Mouse (Mus musculus) midbrain, embryonic 15.5 days (tissue): ENCODE measurements around the gene Pes1. TPM values are rescaled to one million over a fixed set of nuclear protein-coding genes. Genes with fewer than 3 reads are reported as not detected.
"Not testable (repeated sequence)": the region's sequence is repeated elsewhere in the genome, so short reads cannot be mapped to it uniquely, and the experiment has no call there.

Experiments
- ATAC-seq: fragments of 200-750 bp; cut with Nextera tagmentation; replicated peaks from 2 replicates; pipeline ENCODE4 v1.8.0; 2017; ENCODE audit warnings: moderate TSS enrichment
- H3K27ac ChIP-seq: fragments of 300-500 bp; sonication (generic); 2 replicates; pipeline ENCODE4 v1.5.1; 2015; ENCODE audit warnings: mild to moderate bottlenecking, inconsistent platforms
- H3K27me3 ChIP-seq: fragments of 300-500 bp; sonication (generic); replicated peaks from 2 replicates; pipeline ENCODE4 v1.6.1; 2015; ENCODE audit warnings: inconsistent platforms
- H3K36me3 ChIP-seq: fragments of 300-500 bp; sonication (generic); replicated peaks from 2 replicates; pipeline ENCODE4 v1.6.1; 2015; ENCODE audit warnings: inconsistent platforms
- H3K4me1 ChIP-seq: fragments of 300-500 bp; sonication (generic); 2 replicates; pipeline ENCODE4 v1.6.1; 2015; ENCODE audit warnings: inconsistent platforms
- H3K4me2 ChIP-seq: fragments of 300-500 bp; sonication (generic); 2 replicates; pipeline ENCODE4 v1.6.1; 2015; ENCODE audit warnings: inconsistent platforms, mild to moderate bottlenecking, moderate library complexity
- H3K4me3 ChIP-seq: fragments of 300-500 bp; sonication (generic); 2 replicates; pipeline ENCODE4 v1.5.1; 2015; ENCODE audit warnings: mild to moderate bottlenecking, inconsistent platforms
- H3K9ac ChIP-seq: fragments of 300-500 bp; sonication (generic); 2 replicates; pipeline ENCODE4 v1.6.1; 2015; ENCODE audit warnings: mild to moderate bottlenecking, inconsistent platforms
- H3K9me3 ChIP-seq: fragments of 300-500 bp; sonication (generic); 2 replicates; pipeline ENCODE4 v1.6.1; 2016; ENCODE audit warnings: inconsistent platforms
- WGBS: fragments of 180-500 bp; shearing (Covaris S2); methylation state at CpG from one replicate; pipeline ENCODE4 v1.1.7; 2015; ENCODE audit warnings: mixed read lengths; 5-methylcytosine and 5-hydroxymethylcytosine counted together
- polyA plus RNA-seq: library from polyadenylated mRNA; unstranded; fragments of >200 nt; fragmentation: Nextera tagmentation; extraction: Ambion mirVana; gene quantifications from 2 replicates; pipeline ENCODE4 v1.2.1, GENCODE M21; 2015

Gene Pes1
- polyA plus RNA-seq, 1 experiment from 2014 or later, result 60.1 TPM

DNA sequence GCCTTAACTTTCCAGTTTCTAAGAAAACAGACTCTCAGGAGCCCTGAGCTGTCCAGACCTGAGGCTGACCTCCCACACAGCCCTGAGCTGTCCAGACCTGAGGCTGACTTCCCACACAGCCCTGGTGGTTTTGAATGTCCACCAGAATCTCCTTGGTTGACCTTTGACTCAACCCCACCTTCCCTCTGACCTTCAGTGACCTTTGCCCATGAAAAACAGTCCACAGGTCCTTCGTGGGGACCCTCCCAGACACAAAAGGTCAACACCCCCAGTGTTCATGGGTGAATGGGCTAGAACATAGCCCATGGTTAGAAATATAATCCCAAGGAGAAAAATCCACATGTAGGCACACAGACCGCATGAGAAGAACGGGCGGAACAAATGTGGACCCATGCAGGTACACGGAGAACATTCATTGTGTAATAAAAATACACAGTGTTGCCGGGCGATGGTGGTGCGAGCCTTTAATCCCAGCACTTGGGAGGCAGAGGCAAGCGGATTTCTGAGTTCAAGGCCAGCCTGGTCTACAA lies 30.0 kb upstream of the Pes1 start:
- Histone ChIP-seq H3K27ac (no peak overlapping the region), H3K36me3 (no peaks in the 10 kb centered on the region), H3K9me3 (no peaks in the 10 kb centered on the region), H3K4me3 (no peak overlapping the region), H3K9ac (no peak overlapping the region), H3K4me2 (no peak overlapping the region), H3K4me1 (peaks cover 16% of the 10 kb centered on the region), H3K27me3 (no peaks in the 10 kb centered on the region)
- 81% methylated on average over 9 of the region's 9 CpGs for WGBS
- no peak for ATAC-seq

DNA sequence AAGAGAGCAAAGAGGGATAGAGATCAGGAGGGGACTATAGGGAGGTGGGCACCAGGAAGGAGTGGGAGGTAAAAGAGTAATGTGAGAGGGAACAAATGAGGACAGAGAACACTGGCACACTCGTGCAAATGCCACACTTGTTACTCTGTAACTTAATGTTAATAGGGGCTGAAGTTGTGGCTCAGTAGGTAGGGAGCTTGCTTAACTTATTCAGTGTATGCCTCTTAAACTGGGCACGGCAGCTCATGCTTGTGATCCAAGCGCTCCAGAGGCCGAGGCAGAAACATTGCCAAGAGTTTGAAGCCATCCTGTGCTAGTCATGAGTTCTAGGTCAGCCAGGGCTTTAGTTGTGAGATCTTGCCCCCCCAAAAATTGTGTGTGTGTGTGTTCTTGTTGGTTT lies 28.6 kb upstream of the Pes1 start:
- Histone ChIP-seq H3K4me1 (peaks cover 16% of the 10 kb centered on the region), H3K9me3 (no peaks in the 10 kb centered on the region), H3K27me3 (no peaks in the 10 kb centered on the region), H3K4me3 (no peak overlapping the region), H3K9ac (no peak overlapping the region), H3K36me3 (no peaks in the 10 kb centered on the region), H3K4me2 (no peak overlapping the region), H3K27ac (no peak overlapping the region)
- no peak for ATAC-seq
- 80% methylated on average over 4 of the region's 4 CpGs for WGBS

DNA sequence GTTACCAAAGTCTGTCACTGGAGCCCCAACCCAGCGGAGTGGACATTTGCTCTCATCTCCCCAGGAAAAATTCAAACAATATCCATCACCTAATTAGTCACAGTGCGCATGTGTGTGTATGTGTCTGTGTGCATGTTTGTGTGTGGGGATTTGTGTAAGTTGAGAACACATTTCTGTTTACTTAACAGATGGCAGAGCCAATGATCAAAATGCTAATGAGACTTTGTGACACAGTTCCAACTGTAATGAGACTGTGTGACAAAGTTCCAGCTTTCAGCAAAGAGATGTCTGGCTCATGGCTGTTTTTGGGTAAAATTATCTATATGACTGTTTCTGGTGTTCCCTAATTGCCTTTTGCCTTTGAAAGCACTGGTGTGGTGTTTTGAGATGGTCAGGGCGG lies 27.5 kb upstream of the Pes1 start:
- Histone ChIP-seq H3K9me3 (no peaks in the 10 kb centered on the region), H3K36me3 (no peaks in the 10 kb centered on the region), H3K27ac (no peak overlapping the region), H3K4me3 (no peak overlapping the region), H3K4me1 (peaks cover 10% of the 10 kb centered on the region), H3K27me3 (no peaks in the 10 kb centered on the region), H3K9ac (no peak overlapping the region), H3K4me2 (no peak overlapping the region)
- ATAC-seq, result no peak
- 92% methylated on average over 3 of the region's 3 CpGs for WGBS

DNA sequence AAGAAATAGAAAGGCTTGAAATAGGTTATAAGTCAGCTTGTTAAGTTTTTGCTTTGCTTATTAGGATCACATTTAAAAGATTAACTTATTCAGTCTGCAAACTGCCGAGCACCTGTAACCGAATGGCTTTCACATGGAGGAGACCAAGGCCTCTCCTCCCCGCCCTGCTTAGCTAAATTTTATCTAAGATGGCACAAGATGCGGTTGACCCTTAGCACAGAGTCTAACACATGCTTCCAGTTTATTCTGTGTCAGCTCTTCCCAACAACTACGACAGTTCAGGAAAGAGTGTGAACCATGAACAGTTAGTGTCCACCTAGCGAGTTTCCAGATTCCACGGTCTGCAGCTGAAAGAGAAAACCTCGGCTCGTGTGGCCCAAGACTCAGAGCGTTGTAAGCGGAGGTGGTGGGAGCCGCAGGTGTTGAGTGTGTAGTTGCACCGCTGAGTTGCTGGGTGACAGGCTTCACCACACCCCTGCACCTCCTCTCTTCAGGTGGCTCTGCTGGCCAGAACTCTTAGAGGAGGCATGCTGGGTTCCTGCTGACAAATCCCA lies 26.4 kb upstream of the Pes1 start:
- H3K9ac ChIP-seq, result no peak overlapping the region
- no peaks in the 10 kb centered on the region for H3K4me1 ChIP-seq
- no peaks in the 10 kb centered on the region for H3K9me3 ChIP-seq
- H3K4me2 ChIP-seq, result no peak overlapping the region
- no peaks in the 10 kb centered on the region for H3K27me3 ChIP-seq
- no peaks in the 10 kb centered on the region for H3K36me3 ChIP-seq
- 80% methylated on average over 13 of the region's 13 CpGs for WGBS
- ATAC-seq, result no peak
- H3K27ac ChIP-seq, result no peak overlapping the region
- H3K4me3 ChIP-seq, result no peak overlapping the region

DNA sequence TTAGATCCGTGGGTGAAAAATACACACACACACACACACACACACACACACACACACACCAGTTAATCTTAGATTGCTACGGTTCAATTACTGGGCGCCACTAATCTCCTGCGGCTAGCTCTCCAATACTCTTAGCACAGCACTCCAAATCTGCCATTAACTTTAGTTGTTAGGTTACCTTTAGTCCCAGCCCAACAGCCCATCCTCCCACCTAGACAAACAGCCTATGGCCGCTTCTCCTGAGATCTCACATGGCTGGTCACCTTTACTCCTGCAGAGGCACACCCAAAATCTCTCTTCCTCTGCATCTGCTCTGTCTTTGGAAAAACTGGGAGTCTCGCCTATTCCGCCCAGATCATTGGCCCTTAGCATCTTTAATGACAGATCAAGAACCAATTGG lies 22.4 kb upstream of the Pes1 start:
- Histone ChIP-seq H3K4me2 (no peak overlapping the region), H3K36me3 (no peaks in the 10 kb centered on the region), H3K27ac (no peak overlapping the region), H3K27me3 (no peaks in the 10 kb centered on the region), H3K4me1 (no peaks in the 10 kb centered on the region), H3K9me3 (no peaks in the 10 kb centered on the region), H3K4me3 (no peak overlapping the region), H3K9ac (no peak overlapping the region)
- no peak for ATAC-seq
- 82% methylated on average over 7 of the region's 7 CpGs for WGBS

DNA sequence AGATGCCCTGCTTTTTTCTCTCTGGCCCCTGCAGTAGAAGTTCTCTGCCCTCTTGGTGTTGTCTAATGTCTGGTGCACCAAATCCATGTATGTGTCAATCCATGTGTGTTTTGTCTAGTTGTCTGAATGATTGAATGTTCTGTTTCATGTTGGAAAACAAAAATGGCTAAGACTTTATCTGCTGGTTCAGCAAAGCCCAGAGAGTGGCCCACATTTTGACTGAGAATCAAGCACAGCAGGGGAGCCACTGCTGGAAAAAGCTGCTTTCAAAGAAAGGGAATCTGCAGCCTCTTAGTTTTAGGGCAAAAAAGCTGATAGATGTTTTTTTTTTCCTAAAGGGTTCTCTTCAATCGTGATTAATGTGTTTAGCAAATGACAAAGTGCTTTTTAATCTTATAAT lies 17.4 kb upstream of the Pes1 start:
- H3K9ac ChIP-seq, result no peak overlapping the region
- H3K27ac ChIP-seq, result no peak overlapping the region
- 12% methylated on average over 1 of the region's 1 CpGs for WGBS
- no peaks in the 10 kb centered on the region for H3K36me3 ChIP-seq
- H3K4me1 ChIP-seq, result no peaks in the 10 kb centered on the region
- H3K4me2 ChIP-seq, result no peak overlapping the region
- no peak for ATAC-seq
- H3K9me3 ChIP-seq, result no peaks in the 10 kb centered on the region
- H3K27me3 ChIP-seq, result no peaks in the 10 kb centered on the region
- no peak overlapping the region for H3K4me3 ChIP-seq

DNA sequence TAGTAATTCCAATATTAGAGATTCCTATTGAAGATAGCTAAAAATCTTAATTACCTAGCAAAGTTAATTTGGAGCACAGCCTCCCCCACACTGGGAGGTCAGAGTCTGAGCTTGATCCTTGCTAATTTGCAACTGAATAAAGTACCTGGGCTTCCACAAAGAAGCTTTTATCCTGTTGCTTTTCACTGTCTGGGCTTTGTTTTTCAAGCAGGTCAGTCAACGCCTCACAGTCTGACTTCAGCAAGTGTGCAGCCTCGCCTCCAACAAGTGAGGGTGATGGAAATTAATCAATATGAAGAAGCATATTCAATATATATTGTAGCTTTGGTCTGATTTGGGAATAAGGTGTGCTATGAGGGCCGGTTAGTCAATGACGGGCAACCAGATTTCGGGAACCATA lies 8.9 kb upstream of the Pes1 start:
- not testable (repeated sequence) for H3K4me1 ChIP-seq, H3K4me3 ChIP-seq, H3K27me3 ChIP-seq, H3K9me3 ChIP-seq, H3K4me2 ChIP-seq, ATAC-seq, H3K36me3 ChIP-seq, H3K27ac ChIP-seq, H3K9ac ChIP-seq
- WGBS, result 79% methylated on average over 5 of the region's 5 CpGs

DNA sequence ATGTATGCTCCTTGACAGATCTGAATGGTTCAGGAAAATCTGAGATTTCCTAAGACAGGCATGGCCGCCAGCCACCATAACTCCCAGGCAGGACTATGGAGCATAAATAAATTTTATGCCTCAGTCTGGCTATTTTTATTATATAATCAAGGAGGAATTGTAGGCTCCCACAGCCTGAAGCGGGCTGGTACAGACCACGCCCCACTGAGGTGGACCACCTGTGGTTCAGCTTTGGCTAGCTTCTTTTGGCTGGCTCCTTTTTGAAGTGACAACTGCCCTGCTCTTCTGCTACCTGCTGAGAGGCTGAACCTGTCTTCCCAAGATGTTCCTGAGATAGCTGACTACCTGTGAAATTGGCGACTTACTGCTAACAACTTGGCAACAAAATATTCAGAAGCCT lies 8.4 kb upstream of the Pes1 start:
- H3K27me3 ChIP-seq, H3K27ac ChIP-seq, H3K4me1 ChIP-seq, H3K4me3 ChIP-seq, ATAC-seq, H3K4me2 ChIP-seq, H3K9me3 ChIP-seq, H3K36me3 ChIP-seq, H3K9ac ChIP-seq: not testable (repeated sequence)
- WGBS, result 74% methylated on average over 4 of the region's 4 CpGs

DNA sequence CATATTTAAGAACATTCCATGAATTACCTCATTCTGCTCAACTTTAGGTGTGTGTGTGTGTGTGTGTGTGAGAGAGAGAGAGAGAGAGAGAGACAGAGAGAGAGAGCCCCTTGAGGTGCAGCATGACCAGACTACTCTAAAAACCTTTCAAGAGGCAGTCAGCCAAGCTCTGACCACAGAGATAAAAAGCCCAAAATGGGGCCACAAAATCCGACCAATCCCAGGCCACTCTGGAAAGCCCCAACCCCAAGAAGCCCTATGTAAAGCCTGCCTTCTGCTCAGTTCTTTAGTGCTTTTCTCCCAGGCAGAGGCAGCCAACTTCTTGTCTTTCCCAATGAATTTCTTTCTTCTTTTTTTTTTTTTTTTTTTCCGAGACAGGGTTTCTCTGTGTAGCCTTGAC lies 2.9 kb upstream of the Pes1 start:
- Histone ChIP-seq H3K36me3 (no peaks in the 10 kb centered on the region), H3K27ac (no peak overlapping the region), H3K9me3 (no peaks in the 10 kb centered on the region), H3K27me3 (no peaks in the 10 kb centered on the region), H3K4me2 (no peak overlapping the region), H3K4me3 (no peak overlapping the region), H3K4me1 (peaks cover 19% of the 10 kb centered on the region), H3K9ac (no peak overlapping the region)
- WGBS, result 47% methylated on average over 2 of the region's 2 CpGs
- no peak for ATAC-seq

DNA sequence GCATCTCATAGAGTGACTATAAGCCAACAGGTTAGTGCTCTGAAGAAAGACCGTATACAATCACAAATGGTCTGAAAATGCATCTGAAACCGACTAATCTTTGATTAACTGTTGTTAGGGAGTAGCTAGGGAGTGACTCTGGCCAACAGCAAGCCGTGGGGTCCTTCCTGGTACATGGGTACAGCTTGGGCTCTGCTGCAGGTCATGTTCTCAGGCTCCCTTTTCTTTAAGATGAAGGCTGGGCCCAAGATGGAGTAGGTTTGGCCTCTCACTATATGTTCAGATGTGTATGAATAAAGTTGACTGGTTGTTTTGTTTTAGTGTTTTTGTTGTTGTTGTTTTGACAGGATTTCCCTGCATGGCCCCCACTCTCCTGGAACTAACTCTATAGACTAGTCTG lies 2.0 kb upstream of the Pes1 start:
- no peaks in the 10 kb centered on the region for H3K36me3 ChIP-seq
- H3K9me3 ChIP-seq, result no peaks in the 10 kb centered on the region
- H3K27ac ChIP-seq, result no peak overlapping the region
- ATAC-seq, result no peak
- no peak overlapping the region for H3K4me3 ChIP-seq
- peaks cover 24% of the 10 kb centered on the region for H3K4me1 ChIP-seq
- no peak overlapping the region for H3K9ac ChIP-seq
- no peak overlapping the region for H3K4me2 ChIP-seq
- 63% methylated on average over 3 of the region's 3 CpGs for WGBS
- no peaks in the 10 kb centered on the region for H3K27me3 ChIP-seq

DNA sequence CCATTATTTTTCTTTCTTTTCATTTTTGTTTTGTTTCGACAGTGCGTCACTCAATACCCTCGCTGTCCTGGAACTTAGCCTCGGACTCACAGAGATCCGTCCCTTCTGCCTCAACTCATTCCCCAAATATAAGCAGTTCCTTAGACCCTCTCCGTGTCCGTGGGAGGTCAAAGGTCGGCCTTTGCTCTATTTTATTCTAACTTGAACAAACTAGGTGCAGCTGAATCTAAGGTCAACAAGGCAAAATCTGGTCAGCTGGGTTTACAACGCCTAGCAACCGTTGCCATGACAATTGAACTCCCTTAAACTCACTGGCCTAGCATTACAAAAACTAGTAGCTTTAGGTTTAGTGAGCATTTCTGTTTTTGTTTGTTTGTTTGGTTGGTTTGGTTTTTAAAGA lies 620 bp upstream of the Pes1 start:
- Histone ChIP-seq H3K27ac (peak overlapping the region; percentile 58; the same call in 1 of the 2 replicates), H3K4me3 (peak overlapping the region; percentile 82), H3K9ac (no peak overlapping the region), H3K4me1 (peaks cover 25% of the 10 kb centered on the region), H3K27me3 (no peaks in the 10 kb centered on the region), H3K9me3 (no peaks in the 10 kb centered on the region), H3K36me3 (0 out of 2 replicates have a peak, but pooled peaks cover 2% of the 10 kb centered on the region), H3K4me2 (peak overlapping the region; percentile 83)
- 81% methylated on average over 10 of the region's 10 CpGs for WGBS
- peak; percentile 40; the same call in 1 of the 2 replicates for ATAC-seq

DNA sequence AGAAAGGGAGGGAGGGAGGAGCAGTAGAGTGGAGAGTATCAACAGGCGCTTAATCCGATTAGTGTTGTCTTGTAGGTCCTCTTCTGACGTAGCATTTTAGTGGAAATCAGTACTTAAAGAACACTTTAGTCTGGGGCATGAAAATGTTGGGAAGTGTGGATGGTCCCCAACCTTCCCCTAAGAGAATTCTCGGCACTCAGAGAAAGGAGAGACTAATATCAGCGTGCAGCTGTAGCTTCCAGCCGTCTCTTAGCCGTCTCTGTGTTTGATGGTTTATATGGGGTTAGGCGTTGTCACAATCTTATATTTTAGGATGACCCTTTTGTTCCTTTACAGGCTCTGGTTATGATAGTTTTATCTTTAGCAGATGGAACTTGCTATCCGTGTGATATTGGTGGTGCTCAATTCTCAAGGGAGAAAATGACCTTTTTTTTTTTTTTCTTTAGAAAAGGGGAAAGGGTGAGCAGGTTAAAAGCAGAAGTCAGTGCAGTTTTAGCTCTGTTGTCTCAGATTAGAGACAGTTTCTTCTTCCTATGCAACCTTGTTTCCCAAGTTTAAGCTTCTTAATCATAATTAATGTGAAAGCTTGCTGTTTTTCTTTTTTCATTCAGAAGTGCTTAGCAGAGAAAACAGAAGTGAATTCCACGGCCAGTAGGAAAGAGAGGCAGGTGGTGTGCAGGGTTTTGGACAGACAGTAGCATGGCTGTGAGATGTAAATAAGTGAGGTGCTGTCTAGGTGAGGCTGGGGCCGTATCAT lies 819 bp downstream of the Pes1 start:
- 0 out of 2 replicates have a peak, but pooled peaks cover 8% of the 10 kb centered on the region for H3K36me3 ChIP-seq
- peaks cover 25% of the 10 kb centered on the region for H3K4me1 ChIP-seq
- H3K4me3 ChIP-seq, result peak overlapping the region; percentile 82
- no peak for ATAC-seq
- no peaks in the 10 kb centered on the region for H3K27me3 ChIP-seq
- H3K4me2 ChIP-seq, result peak overlapping the region; percentile 83
- peak overlapping the region; percentile 70 for H3K9ac ChIP-seq
- H3K27ac ChIP-seq, result peak overlapping the region; percentile 58; the same call in 1 of the 2 replicates
- WGBS, result 14% methylated on average over 11 of the region's 11 CpGs
- no peaks in the 10 kb centered on the region for H3K9me3 ChIP-seq

DNA sequence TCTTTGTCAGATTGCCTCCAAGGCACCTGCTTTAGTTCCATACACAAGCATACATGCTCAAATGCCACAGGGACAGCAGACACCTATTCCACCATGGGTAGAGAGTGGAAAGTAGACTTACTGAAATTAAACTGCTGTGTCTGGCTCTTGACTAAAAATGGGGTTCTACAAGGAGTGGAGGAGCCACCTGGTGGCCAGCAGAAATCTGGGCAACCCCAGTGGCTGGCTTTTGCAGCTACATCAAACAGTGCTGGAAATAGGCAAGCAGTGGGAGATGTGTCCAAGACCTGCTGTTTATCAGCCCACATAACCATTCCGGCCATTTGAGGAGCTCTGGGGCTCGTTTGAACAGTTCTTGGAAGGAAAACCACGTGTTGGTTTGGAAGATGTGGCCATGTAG lies 6.1 kb downstream of the Pes1 start:
- Histone ChIP-seq H3K4me3 (no peak overlapping the region), H3K4me1 (peaks cover 16% of the 10 kb centered on the region), H3K4me2 (no peak overlapping the region), H3K36me3 (peaks cover 45% of the 10 kb centered on the region), H3K9me3 (no peaks in the 10 kb centered on the region), H3K9ac (no peak overlapping the region), H3K27me3 (no peaks in the 10 kb centered on the region), H3K27ac (no peak overlapping the region)
- ATAC-seq, result no peak
- 85% methylated on average over 3 of the region's 3 CpGs for WGBS
